Mouse (Mus musculus) limb, embryonic 10.5 days (tissue): ENCODE measurements around the gene 9630041A04Rik. TPM values are rescaled to one million over a fixed set of nuclear protein-coding genes. Genes with fewer than 3 reads are reported as not detected.

Experiments used
- DNase-seq: peaks from one replicate; pipeline ENCODE4 v3.0.0-alpha.2; 2017; ENCODE audit warnings: low spot score
- H3K27ac ChIP-seq: fragments of 300-500 bp; sonication (generic); 2 replicates; pipeline ENCODE4 v1.5.1; 2016; ENCODE audit warnings: mild to moderate bottlenecking
- H3K27me3 ChIP-seq: fragments of 300-500 bp; sonication (generic); 2 replicates; pipeline ENCODE4 v1.6.1; 2016; ENCODE audit warnings: low read depth, mild to moderate bottlenecking; ENCODE audit not compliant: poor library complexity, severe bottlenecking
- H3K36me3 ChIP-seq: fragments of 300-500 bp; sonication (generic); 2 replicates; pipeline ENCODE4 v1.6.1; 2016; ENCODE audit warnings: mild to moderate bottlenecking, moderate library complexity
- H3K4me1 ChIP-seq: fragments of 300-500 bp; sonication (generic); 2 replicates; pipeline ENCODE4 v1.6.1; 2016
- H3K4me3 ChIP-seq: fragments of 300-500 bp; sonication (generic); 2 replicates; pipeline ENCODE4 v1.5.1; 2016; ENCODE audit warnings: mild to moderate bottlenecking, moderate library complexity
- H3K9me3 ChIP-seq: fragments of 300-500 bp; sonication (generic); replicated peaks from 2 replicates; pipeline ENCODE4 v1.6.1; 2016; ENCODE audit warnings: mild to moderate bottlenecking
- WGBS: fragments of 180-500 bp; shearing (Covaris S2); methylation state at CpG from one replicate; pipeline ENCODE4 v1.1.7; 2016; 5-methylcytosine and 5-hydroxymethylcytosine counted together
- polyA plus RNA-seq: library from polyadenylated mRNA; unstranded; fragments of >200 nt; fragmentation: Nextera tagmentation; extraction: Ambion mirVana; gene quantifications from 2 replicates; pipeline ENCODE4 v1.2.1, GENCODE M21; 2016

The 9630041A04Rik gene
- polyA plus RNA-seq, 1 experiment from 2014 or later, result not detected

DNA sequence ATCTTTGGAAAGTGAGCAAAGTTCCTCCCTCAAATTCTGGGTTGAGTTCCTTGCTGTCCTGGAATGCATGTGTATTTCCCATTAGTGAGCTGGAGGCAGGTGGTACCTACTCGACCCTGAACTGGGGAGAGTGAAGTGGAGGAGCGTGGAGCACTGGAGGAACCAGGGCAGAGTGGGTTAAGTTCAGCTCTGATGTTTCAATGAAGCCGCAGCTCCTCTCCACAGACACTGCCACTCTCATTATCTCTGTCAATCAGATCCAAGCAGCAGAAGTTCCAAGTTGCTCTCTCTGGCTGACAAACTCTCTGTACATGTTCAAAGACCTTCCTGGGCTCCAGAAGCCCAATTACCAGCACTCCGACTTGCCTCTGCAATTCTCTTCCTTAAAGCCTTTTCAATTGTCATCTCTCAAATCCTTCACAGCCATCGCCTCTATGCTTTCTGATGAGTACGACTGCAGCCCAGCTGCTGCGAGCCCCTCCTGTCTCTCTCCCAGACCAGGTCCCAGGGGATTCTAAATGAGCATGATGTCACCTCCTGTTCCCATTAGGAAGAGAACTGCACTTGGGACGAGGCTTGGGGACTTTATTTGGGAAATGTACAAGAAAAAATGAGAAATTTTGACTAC, 72.4 kb downstream of the 9630041A04Rik start:
- no peaks in the 10 kb centered on the region for H3K27me3 ChIP-seq
- no peak for DNase-seq
- H3K4me3 ChIP-seq, result no peak overlapping the region
- no peaks in the 10 kb centered on the region for H3K4me1 ChIP-seq
- H3K27ac ChIP-seq, result no peak overlapping the region
- 76% methylated on average over 8 of the region's 8 CpGs for WGBS
- no peaks in the 10 kb centered on the region for H3K9me3 ChIP-seq
- no peaks in the 10 kb centered on the region for H3K36me3 ChIP-seq

DNA sequence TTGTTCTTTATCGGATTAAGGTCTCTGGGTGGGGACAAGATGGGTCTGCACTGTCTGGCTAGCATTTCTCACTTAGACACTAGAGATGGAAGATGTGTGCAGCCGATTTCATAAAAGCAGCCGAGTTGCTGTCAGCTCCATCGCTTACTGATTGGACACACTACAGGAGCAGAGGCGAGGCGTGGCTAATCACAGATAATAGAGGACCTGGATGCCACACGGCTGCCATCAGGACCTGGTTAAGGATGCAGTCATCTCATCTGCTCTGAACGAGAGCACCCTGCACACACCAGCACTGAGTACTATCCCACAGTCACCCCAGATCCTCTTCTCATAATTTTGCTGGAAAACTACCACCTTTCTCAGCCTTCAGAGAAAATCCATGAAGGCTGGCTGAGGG, 73.2 kb downstream of the 9630041A04Rik start:
- no peak for DNase-seq
- no peak overlapping the region for H3K4me3 ChIP-seq
- no peaks in the 10 kb centered on the region for H3K36me3 ChIP-seq
- no peaks in the 10 kb centered on the region for H3K4me1 ChIP-seq
- no peaks in the 10 kb centered on the region for H3K27me3 ChIP-seq
- H3K27ac ChIP-seq, result no peak overlapping the region
- 81% methylated on average over 8 of the region's 8 CpGs for WGBS
- H3K9me3 ChIP-seq, result no peaks in the 10 kb centered on the region

DNA sequence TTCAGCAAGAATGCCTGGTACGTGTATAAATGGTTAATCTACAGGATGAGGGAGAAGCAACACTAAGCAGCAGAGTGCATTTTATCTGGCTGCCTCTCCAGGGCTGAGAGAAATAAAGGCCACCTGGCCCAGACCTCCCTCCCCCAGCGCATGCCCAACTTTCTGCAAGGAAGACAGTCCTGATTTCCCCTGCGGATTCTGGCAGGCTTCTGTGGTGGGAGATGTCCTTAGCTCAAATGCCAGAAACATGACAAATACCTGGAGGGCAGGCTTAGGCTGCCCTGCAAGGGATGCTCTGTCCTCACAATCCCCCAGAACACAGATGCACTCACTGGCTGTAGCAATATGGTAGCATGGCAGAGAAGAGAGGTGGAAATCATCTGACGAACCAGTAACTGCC, 76.4 kb downstream of the 9630041A04Rik start:
- 79% methylated on average over 4 of the region's 4 CpGs for WGBS
- H3K9me3 ChIP-seq, result no peaks in the 10 kb centered on the region
- DNase-seq, result no peak

DNA sequence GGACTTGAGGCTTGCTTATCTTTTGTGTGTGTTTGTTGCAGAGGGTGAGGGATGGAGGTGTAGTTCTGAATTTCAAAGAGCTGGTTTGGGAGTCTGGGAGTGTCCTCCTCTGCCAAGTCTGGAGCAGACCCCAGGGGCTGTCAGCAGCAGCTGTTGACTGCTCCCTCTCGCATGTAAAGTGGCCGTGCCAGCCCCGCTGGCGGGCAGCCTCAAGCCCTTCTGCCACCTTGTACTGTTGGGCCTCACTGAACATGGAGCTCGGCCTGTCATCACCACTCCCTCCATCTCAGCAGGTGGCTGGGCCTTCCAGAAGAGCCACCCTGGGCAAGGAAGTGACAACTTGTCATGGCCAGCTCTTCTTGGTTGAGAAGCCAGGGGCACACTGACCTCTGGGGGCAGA, 77.4 kb downstream of the 9630041A04Rik start:
- Histone ChIP-seq H3K4me1 (peaks cover 5% of the 10 kb centered on the region), H3K27ac (no peak overlapping the region), H3K4me3 (no peak overlapping the region), H3K36me3 (no peaks in the 10 kb centered on the region), H3K9me3 (no peaks in the 10 kb centered on the region), H3K27me3 (peaks cover 2% of the 10 kb centered on the region; the same call in 1 of the 2 replicates)
- no peak for DNase-seq
- 55% methylated on average over 5 of the region's 5 CpGs for WGBS

More for the DNA sequence above, 76.4 kb downstream of the 9630041A04Rik start:
- Histone ChIP-seq H3K4me1 (no peaks in the 10 kb centered on the region; the same call in 1 of the 2 replicates), H3K4me3 (no peak overlapping the region), H3K27me3 (no peaks in the 10 kb centered on the region), H3K36me3 (no peaks in the 10 kb centered on the region), H3K27ac (no peak overlapping the region)

DNA sequence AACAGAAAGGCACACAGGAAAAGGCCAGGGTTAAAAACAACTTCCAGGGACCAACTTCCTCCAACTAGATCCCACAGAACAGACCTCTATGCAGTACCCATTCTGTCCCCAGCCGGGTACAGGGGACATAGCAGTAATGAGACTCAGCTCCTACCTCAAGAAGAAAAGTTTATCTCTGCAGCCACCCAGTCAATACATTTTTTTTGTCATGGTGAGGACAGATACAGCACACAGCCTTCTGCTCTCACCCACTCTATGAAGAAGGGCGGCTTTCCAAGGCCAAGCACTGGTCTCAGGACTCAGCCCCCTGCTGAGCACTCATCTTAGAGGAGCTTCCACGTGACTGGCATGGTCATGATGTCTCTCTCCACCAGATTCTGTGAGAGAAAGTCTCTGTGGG, 78.5 kb downstream of the 9630041A04Rik start:
- Histone ChIP-seq H3K27ac (no peak overlapping the region), H3K4me3 (no peak overlapping the region), H3K4me1 (peaks cover 5% of the 10 kb centered on the region), H3K9me3 (no peaks in the 10 kb centered on the region), H3K27me3 (peaks cover 3% of the 10 kb centered on the region; the same call in 1 of the 2 replicates), H3K36me3 (no peaks in the 10 kb centered on the region)
- no peak for DNase-seq
- WGBS, result 74% methylated on average over 3 of the region's 3 CpGs

DNA sequence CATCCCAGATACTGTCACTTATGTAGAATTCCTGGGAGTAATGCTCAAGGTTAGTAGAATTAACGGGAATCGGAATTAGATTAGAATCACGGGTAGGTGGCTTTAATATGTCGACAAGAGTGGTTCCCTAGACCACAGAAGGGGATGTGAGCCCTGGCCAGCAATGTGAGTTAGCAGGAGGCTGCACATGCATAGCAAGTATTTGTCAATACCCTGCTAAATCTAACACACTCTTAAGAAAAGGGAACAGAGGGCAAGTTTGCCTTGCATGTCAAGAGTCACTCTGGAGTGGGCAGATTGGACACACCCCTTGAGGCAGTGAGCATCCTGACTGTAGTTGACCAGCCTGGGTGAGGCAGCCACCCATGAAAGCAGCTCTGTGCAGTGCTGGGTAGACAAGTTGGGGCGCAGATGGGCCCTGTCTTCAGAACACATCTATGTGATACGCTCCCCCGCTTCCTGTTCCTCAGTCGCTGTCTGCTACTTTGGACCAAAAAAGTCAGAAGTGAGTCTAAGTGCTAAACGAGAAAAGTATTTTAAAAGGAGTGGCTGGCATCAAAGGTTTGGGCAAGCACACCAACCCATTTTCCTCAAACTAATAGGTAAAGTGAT, 80.5 kb downstream of the 9630041A04Rik start:
- no peaks in the 10 kb centered on the region for H3K9me3 ChIP-seq
- H3K27ac ChIP-seq, result no peak overlapping the region
- no peak for DNase-seq
- peaks cover 3% of the 10 kb centered on the region; the same call in 1 of the 2 replicates for H3K27me3 ChIP-seq
- H3K4me1 ChIP-seq, result peaks cover 5% of the 10 kb centered on the region
- no peak overlapping the region for H3K4me3 ChIP-seq
- 82% methylated on average over 9 of the region's 9 CpGs for WGBS
- H3K36me3 ChIP-seq, result no peaks in the 10 kb centered on the region

DNA sequence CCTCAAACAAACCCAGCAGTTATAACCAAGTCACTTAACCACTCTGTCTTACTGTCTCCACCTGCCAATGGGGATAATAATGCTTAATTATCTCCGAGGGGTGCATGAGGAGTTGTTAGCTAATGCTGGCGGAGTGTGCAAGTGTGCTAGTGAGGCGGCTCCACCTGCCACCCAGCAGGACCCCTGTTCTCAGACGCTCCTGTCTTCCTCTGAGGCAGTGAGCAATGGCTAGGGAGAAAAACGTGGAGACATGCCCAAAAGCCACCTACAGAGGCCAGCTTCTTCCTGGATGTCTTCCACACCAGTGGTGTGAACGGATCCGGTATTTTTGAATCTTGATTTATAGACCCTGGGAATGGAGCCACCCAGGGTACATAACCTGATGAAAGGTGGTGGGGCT, 83.7 kb downstream of the 9630041A04Rik start:
- no peaks in the 10 kb centered on the region for H3K9me3 ChIP-seq
- no peak for DNase-seq
- H3K4me3 ChIP-seq, result no peak overlapping the region
- no peaks in the 10 kb centered on the region for H3K36me3 ChIP-seq
- WGBS, result 64% methylated on average over 7 of the region's 7 CpGs
- H3K27me3 ChIP-seq, result peaks cover 3% of the 10 kb centered on the region; the same call in 1 of the 2 replicates
- H3K27ac ChIP-seq, result no peak overlapping the region
- H3K4me1 ChIP-seq, result peaks cover 5% of the 10 kb centered on the region

DNA sequence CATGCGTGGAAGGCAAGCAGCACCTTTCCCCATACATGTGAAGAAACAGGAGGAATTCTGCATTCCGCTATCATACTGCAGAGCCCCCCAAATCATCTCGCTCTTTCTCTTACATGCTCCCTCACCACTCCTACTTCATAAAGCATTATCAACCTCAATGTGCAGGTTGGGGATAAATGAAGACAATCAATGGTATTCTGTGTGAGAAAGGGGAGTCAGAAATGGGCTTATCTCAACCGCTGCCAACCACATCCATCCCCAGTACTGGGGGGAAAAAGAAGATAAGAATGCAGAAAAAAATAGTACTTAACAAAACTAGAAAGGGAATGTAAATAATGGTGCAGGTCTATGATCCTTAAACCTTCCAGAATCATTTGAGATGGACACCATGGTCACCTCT, 84.2 kb downstream of the 9630041A04Rik start:
- Histone ChIP-seq H3K4me3 (no peak overlapping the region), H3K9me3 (no peaks in the 10 kb centered on the region), H3K4me1 (peaks cover 5% of the 10 kb centered on the region), H3K27me3 (peaks cover 3% of the 10 kb centered on the region; the same call in 1 of the 2 replicates), H3K36me3 (no peaks in the 10 kb centered on the region), H3K27ac (no peak overlapping the region)
- DNase-seq, result no peak
- 95% methylated on average over 4 of the region's 4 CpGs for WGBS

DNA sequence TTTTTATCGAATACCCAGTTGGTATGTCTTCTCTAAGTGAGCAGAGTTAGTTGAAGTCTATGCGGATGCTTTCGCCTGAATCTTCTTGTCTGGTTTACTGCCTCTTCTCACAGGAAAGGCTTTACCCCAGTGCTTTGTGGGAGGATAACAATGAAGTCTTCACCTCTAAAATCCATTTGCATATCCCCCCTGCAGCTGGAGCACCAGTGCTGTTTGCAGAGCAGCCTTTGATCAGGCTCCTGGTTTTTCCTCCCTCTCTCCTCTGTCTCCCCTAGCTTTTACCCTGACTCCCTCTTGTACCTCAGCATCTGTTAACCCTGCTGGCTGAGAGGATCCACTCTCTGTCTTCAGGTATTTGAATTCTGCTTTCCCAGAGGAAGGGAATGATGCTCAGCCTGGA, 88.5 kb downstream of the 9630041A04Rik start:
- DNase-seq, result no peak
- Histone ChIP-seq H3K36me3 (no peaks in the 10 kb centered on the region), H3K27ac (no peak overlapping the region), H3K27me3 (no peaks in the 10 kb centered on the region), H3K4me1 (no peaks in the 10 kb centered on the region), H3K4me3 (no peak overlapping the region), H3K9me3 (no peaks in the 10 kb centered on the region)
- 14% methylated on average over 3 of the region's 3 CpGs for WGBS

DNA sequence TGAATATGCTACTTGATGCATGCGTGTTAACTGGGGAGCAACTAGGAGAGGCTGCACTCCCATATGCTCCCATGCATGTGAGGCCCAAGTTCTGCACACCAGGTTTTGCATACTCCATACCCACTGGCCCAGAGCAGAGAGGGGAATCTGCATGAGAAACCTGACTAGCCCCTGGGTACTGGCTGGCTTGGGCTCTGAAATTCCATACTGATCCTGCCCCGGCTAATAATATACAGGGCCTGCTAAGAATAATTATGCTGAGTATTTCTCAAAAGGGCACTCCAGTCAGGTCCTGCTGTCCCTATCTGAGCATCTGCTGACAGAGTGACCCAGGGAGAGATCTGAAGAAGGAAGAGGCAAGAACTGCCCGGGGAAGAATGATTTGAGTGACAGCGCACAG, 92.9 kb downstream of the 9630041A04Rik start:
- Histone ChIP-seq H3K27me3 (no peaks in the 10 kb centered on the region), H3K9me3 (no peaks in the 10 kb centered on the region), H3K36me3 (no peaks in the 10 kb centered on the region), H3K27ac (no peak overlapping the region), H3K4me3 (no peak overlapping the region), H3K4me1 (0 out of 2 replicates have a peak, but pooled peaks cover 6% of the 10 kb centered on the region)
- WGBS, result 90% methylated on average over 4 of the region's 4 CpGs
- DNase-seq, result no peak

DNA sequence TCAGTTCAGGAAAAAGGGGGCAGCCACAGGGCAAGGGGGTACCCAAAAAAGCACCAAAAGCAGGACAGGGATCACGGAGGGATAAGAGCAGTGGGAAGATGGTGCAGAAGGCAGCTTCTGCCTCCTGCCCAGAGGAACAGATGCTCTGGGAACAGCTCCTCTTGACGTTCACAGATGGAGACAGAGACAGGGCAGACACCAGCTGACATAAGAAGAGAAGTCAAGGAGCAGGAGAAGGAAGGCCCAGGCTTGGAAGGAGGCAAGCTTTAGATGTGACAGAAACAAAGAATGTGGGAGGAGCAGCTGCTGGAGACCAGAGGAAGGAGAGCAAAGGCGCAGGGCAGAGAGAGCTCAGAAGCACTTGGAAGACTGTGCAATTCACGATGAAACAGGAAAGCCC, 94.6 kb downstream of the 9630041A04Rik start:
- Histone ChIP-seq H3K27ac (no peak overlapping the region), H3K4me1 (0 out of 2 replicates have a peak, but pooled peaks cover 6% of the 10 kb centered on the region), H3K9me3 (no peaks in the 10 kb centered on the region), H3K4me3 (no peak overlapping the region), H3K27me3 (no peaks in the 10 kb centered on the region), H3K36me3 (no peaks in the 10 kb centered on the region)
- WGBS, result 35% methylated on average over 4 of the region's 4 CpGs
- no peak for DNase-seq

DNA sequence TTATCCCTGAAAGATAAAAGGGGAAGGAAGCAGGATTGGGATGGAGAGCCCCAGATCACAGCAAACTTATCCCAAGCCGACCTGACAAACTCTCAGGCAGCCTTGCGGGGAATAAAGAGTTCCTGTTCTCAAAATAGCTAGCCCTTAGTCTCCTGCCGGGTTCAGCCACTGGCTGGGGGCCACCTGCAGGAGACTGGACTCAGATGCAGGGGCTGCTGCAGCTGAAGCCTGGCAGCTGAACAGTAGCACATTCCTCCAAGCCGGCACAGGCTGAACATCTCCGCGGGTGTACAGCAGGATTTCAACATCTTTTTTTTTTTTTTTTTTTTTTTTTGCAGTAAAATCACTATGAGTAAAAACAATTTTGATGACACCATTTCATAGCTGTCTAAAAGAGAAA, 110.2 kb downstream of the 9630041A04Rik start:
- Histone ChIP-seq H3K36me3 (no peaks in the 10 kb centered on the region), H3K27me3 (no peaks in the 10 kb centered on the region), H3K4me1 (no peaks in the 10 kb centered on the region), H3K27ac (no peak overlapping the region), H3K9me3 (no peaks in the 10 kb centered on the region), H3K4me3 (no peak overlapping the region)
- WGBS, result 48% methylated on average over 6 of the region's 6 CpGs
- DNase-seq, result no peak

DNA sequence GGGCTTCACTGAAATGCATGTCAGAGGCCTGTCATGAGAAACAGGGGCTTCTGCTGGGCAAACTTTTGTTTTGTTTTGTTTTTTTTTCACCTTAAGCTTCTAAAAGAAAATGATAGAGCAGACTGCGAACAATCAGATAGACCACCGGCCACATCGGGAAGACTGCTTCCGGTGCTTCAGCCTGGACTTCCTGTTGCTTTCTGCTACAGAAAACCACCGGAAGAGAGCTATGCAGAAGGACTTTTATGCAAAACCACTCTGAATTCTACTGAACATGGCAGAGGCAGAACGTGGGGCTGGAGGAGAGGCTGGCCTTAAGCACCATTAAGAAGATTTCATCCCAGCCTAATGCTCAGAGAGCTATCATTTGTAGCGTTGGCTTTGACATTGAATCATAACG, 110.7 kb downstream of the 9630041A04Rik start:
- H3K27me3 ChIP-seq, result no peaks in the 10 kb centered on the region
- WGBS, result 86% methylated on average over 8 of the region's 8 CpGs
- no peak overlapping the region for H3K27ac ChIP-seq
- H3K9me3 ChIP-seq, result no peaks in the 10 kb centered on the region
- H3K36me3 ChIP-seq, result no peaks in the 10 kb centered on the region
- DNase-seq, result no peak
- H3K4me1 ChIP-seq, result no peaks in the 10 kb centered on the region
- no peak overlapping the region for H3K4me3 ChIP-seq
